Mouse (Mus musculus) lung, postnatal 36 days (tissue): Measurements from ENCODE around the gene Fyb2.

Experiments used
- DNase-seq: peaks from one replicate; pipeline ENCODE4 v3.0.0; 2022; ENCODE audit warnings: mixed read lengths

Fyb2 gene

GRCm38 (mm10) chr4:105015496-105015895, 102.2 kb downstream of the Fyb2 start:
- no peak for DNase-seq

- DNase-seq, result no peak
Observed at GRCm38 (mm10) chr4:105016006-105016613, 102.9 kb downstream of the Fyb2 start.

DNA sequence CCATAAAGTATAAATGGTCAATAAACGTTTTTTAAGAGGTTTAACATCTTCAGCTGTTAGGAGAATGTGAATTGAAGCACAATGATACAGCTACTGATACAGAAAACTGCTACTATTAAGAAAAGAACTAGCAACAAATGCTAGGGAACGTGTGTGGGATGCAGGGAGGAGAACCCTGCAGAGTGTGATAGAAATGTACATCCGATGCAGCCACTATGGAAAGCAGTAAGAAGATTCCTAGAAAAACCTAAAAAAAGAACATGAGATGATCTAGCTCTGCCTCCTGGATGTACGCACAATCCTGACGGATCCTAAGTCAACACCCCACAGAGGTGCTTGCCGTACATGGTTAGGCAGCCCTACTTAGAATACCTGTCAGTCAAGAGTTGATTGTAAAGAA, 114.0 kb downstream of the Fyb2 start:
- DNase-seq, result no peak

- no peak for DNase-seq
Observed at GRCm38 (mm10) chr4:105031104-105031503, 117.8 kb downstream of the Fyb2 start.

GRCm38 (mm10) chr4:105033153-105033552, 119.9 kb downstream of the Fyb2 start:
- peak; percentile 1 for DNase-seq

DNA sequence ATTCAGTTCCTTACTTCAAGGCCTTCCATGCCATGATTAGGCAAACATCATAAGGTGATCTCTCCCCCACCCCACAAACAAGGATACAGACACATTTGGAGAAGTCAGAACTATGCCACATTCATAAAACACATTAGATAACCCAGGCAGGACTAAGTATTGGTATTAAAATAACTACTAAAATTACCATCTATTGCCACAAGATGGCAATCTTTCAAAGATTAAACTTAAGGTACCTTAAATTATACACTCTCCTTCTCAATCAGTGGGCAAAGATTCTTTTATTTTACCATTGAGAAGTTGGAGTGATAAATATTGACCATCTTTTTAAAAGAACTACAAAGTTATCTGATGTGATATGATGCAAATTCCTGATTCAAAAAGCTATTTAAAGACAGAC, 121.0 kb downstream of the Fyb2 start:
- DNase-seq, result no peak

- DNase-seq, result no peak
Observed at GRCm38 (mm10) chr4:105050041-105050440, 136.8 kb downstream of the Fyb2 start.

GRCm38 (mm10) chr4:105051291-105051690, 138.0 kb downstream of the Fyb2 start:
- no peak for DNase-seq
